Mouse (Mus musculus): ENCODE measurements around the gene Olfr862. TPM values are rescaled to one million over a fixed set of nuclear protein-coding genes. Genes with fewer than 3 reads are reported as not detected.

Gene Olfr862
- not detected in 2 replicates for polyA plus RNA-seq (2011; ENCODE audit: insufficient read depth, insufficient read length, low read depth, missing spikeins)

- Histone ChIP-seq H3K36me3 (ENCODE audit: control insufficient read depth, insufficient read depth, low read length, poor library complexity, severe bottlenecking) (no peaks in the 10 kb centered on the region), H3K27ac (ENCODE audit: insufficient read depth, low read length) (no peak within 1 kb of the TSS), H3K9ac (ENCODE audit: low read depth, poor library complexity, severe bottlenecking) (no peak within 1 kb of the TSS), H3K4me3 (ENCODE audit: low read depth, low read length) (no peak within 1 kb of the TSS), H3K9me3 (replicated peaks; ENCODE audit: control insufficient read depth, insufficient read depth, low read length, poor library complexity, severe bottlenecking) (no peaks in the 10 kb centered on the region), H3K27me3 (ENCODE audit: control insufficient read depth, insufficient read depth, low read length, poor library complexity, severe bottlenecking) (no peaks in the 10 kb centered on the region), H3K4me1 (ENCODE audit: control insufficient read depth, insufficient read depth, low read length) (no peaks in the 10 kb centered on the region)
- TF ChIP-seq EP300 (IDR thresholded peaks at IDR 0.05; ENCODE audit: insufficient read depth, low read depth, low read length): no peak
- TF ChIP-seq CTCF (IDR thresholded peaks at IDR 0.05; ENCODE audit: low read depth, low read length): no peak
Observed at GRCm38 (mm10) chr9:19887904-19888303, at the start of gene Olfr862. Olfr862 (minus strand) TSS chr9:19888004.

- no peaks in the 10 kb centered on the region for H3K4me1 ChIP-seq (ENCODE audit: control insufficient read depth, insufficient read depth, low read length)
- no peak within 1 kb of the TSS for H3K27ac ChIP-seq (ENCODE audit: insufficient read depth, low read length)
- no peak within 1 kb of the TSS for H3K4me3 ChIP-seq (ENCODE audit: low read depth, low read length)
- no peak for TF ChIP-seq CTCF (IDR thresholded peaks at IDR 0.05; ENCODE audit: low read depth, low read length)
- TF ChIP-seq EP300 (IDR thresholded peaks at IDR 0.05; ENCODE audit: insufficient read depth, low read depth, low read length): no peak
- H3K9me3 ChIP-seq (replicated peaks; ENCODE audit: control insufficient read depth, insufficient read depth, low read length, poor library complexity, severe bottlenecking): no peaks in the 10 kb centered on the region
- no peaks in the 10 kb centered on the region for H3K27me3 ChIP-seq (ENCODE audit: control insufficient read depth, insufficient read depth, low read length, poor library complexity, severe bottlenecking)
- no peaks in the 10 kb centered on the region for H3K36me3 ChIP-seq (ENCODE audit: control insufficient read depth, insufficient read depth, low read length, poor library complexity, severe bottlenecking)
- no peak within 1 kb of the TSS for H3K9ac ChIP-seq (ENCODE audit: low read depth, poor library complexity, severe bottlenecking)
Observed at GRCm38 (mm10) chr9:19916565-19916964, 28.8 kb upstream of the Olfr862 start, which contains the start of gene Olfr77. Olfr77 (plus strand) TSS chr9:19916865.

- H3K4me1 ChIP-seq (ENCODE audit: control insufficient read depth, insufficient read depth, low read length): no peaks in the 10 kb centered on the region
- H3K36me3 ChIP-seq (ENCODE audit: control insufficient read depth, insufficient read depth, low read length, poor library complexity, severe bottlenecking): no peaks in the 10 kb centered on the region
- no peak overlapping the region for H3K4me3 ChIP-seq (ENCODE audit: low read depth, low read length)
- TF ChIP-seq EP300 (IDR thresholded peaks at IDR 0.05; ENCODE audit: insufficient read depth, low read depth, low read length): no peak
- no peak for TF ChIP-seq POLR2A (IDR thresholded peaks at IDR 0.05; ENCODE audit: insufficient read depth, low read length)
- TF ChIP-seq CTCF (IDR thresholded peaks at IDR 0.05; ENCODE audit: low read depth, low read length): no peak
- no peaks in the 10 kb centered on the region for H3K27me3 ChIP-seq (ENCODE audit: control insufficient read depth, insufficient read depth, low read length, poor library complexity, severe bottlenecking)
- H3K27ac ChIP-seq (ENCODE audit: insufficient read depth, low read length): no peak overlapping the region
- H3K9ac ChIP-seq (ENCODE audit: low read depth, poor library complexity, severe bottlenecking): no peak overlapping the region
- peaks cover 2% of the 10 kb centered on the region; the same call in 1 of the 2 replicates for H3K9me3 ChIP-seq (replicated peaks; ENCODE audit: control insufficient read depth, insufficient read depth, low read length, poor library complexity, severe bottlenecking)
Observed at GRCm38 (mm10) chr9:19911170-19911569, 23.4 kb upstream of the Olfr862 start.

- no peaks in the 10 kb centered on the region for H3K36me3 ChIP-seq (ENCODE audit: control insufficient read depth, insufficient read depth, low read length, poor library complexity, severe bottlenecking)
- H3K27me3 ChIP-seq (ENCODE audit: control insufficient read depth, insufficient read depth, low read length, poor library complexity, severe bottlenecking): no peaks in the 10 kb centered on the region
- no peak within 1 kb of the TSS for H3K4me3 ChIP-seq (ENCODE audit: low read depth, low read length)
- TF ChIP-seq CTCF (IDR thresholded peaks at IDR 0.05; ENCODE audit: low read depth, low read length): no peak
- no peak for TF ChIP-seq POLR2A (IDR thresholded peaks at IDR 0.05; ENCODE audit: insufficient read depth, low read length)
- no peak for TF ChIP-seq EP300 (IDR thresholded peaks at IDR 0.05; ENCODE audit: insufficient read depth, low read depth, low read length)
- no peaks in the 10 kb centered on the region for H3K4me1 ChIP-seq (ENCODE audit: control insufficient read depth, insufficient read depth, low read length)
- no peak within 1 kb of the TSS for H3K9ac ChIP-seq (ENCODE audit: low read depth, poor library complexity, severe bottlenecking)
- H3K27ac ChIP-seq (ENCODE audit: insufficient read depth, low read length): no peak within 1 kb of the TSS
- no peaks in the 10 kb centered on the region for H3K9me3 ChIP-seq (replicated peaks; ENCODE audit: control insufficient read depth, insufficient read depth, low read length, poor library complexity, severe bottlenecking)
Observed at GRCm38 (mm10) chr9:19849647-19850046, 38.2 kb downstream of the Olfr862 start, which contains the start of gene Olfr860. Olfr860 (minus strand) TSS chr9:19849747.

Other genes starting within 250 kb of the Olfr862 start
- gene Olfr857, start 178.6 kb downstream of the Olfr862 start, polyA plus RNA-seq (2011; ENCODE audit: insufficient read depth, insufficient read length, low read depth, missing spikeins): not detected in 2 replicates
- gene Olfr58, start 107.7 kb downstream of the Olfr862 start, polyA plus RNA-seq (2011; ENCODE audit: insufficient read depth, insufficient read length, low read depth, missing spikeins): not detected in 2 replicates
- 0.06 and 0.17 TPM in 2 replicates for gene Olfr859, start 83.1 kb downstream of the Olfr862 start, polyA plus RNA-seq (2011; ENCODE audit: insufficient read depth, insufficient read length, low read depth, missing spikeins)
- gene Olfr860, start 38.3 kb downstream of the Olfr862 start, polyA plus RNA-seq (2011; ENCODE audit: insufficient read depth, insufficient read length, low read depth, missing spikeins): not detected in 2 replicates
- not detected in 2 replicates for gene Olfr77, start 28.9 kb upstream of the Olfr862 start, polyA plus RNA-seq (2011; ENCODE audit: insufficient read depth, insufficient read length, low read depth, missing spikeins)
- gene Olfr866, start 140.0 kb upstream of the Olfr862 start, polyA plus RNA-seq (2011; ENCODE audit: insufficient read depth, insufficient read length, low read depth, missing spikeins): not detected in 2 replicates
- gene Olfr867, start 169.6 kb upstream of the Olfr862 start, polyA plus RNA-seq (2011; ENCODE audit: insufficient read depth, insufficient read length, low read depth, missing spikeins): not detected in 2 replicates
- not detected in 2 replicates for gene Olfr868, start 210.6 kb upstream of the Olfr862 start, polyA plus RNA-seq (2011; ENCODE audit: insufficient read depth, insufficient read length, low read depth, missing spikeins)
- gene Olfr869, start 241.0 kb upstream of the Olfr862 start, polyA plus RNA-seq (2011; ENCODE audit: insufficient read depth, insufficient read length, low read depth, missing spikeins): not detected in 2 replicates

All from ES-Bruce4 (cell line).